Comparison of ENCODE assay signal across 8 mouse cellular contexts in genomic region chr5:144836100-144836499, GRCm38 (mm10).
A peak's percentile ranks its signal among the peaks of the same experiment; 100 is the strongest.
DNase-seq lines count a peak whose midpoint lies in the region; ATAC-seq lines count a peak whose summit lies in the region.

No protein-coding gene starts in this region.

- H3K4me1 ChIP-seq in midbrain, embryonic 14.5 days (ENCODE audit: control insufficient read depth, insufficient read depth, low read length) = no peaks in the 10 kb centered on the region
- no peaks in the 10 kb centered on the region for H3K4me1 ChIP-seq in midbrain, embryonic 10.5 days
- no peaks in the 10 kb centered on the region for H3K4me1 ChIP-seq in forebrain, embryonic 11.5 days (replicated peaks; ENCODE audit: control insufficient read depth, insufficient read depth, low read length)

- peak; percentile 14 for DNase-seq in heart, adult 8-10 months (ENCODE audit: low spot score)
- no peak for DNase-seq in heart, postnatal 25 days (ENCODE audit: low spot score)
- DNase-seq in midbrain, embryonic 14.5 days = peak; percentile 52
- DNase-seq in midbrain, embryonic 10.5 days (ENCODE audit: low spot score) = no peak
- DNase-seq in naive thymus-derived CD4-positive, alpha-beta T cell, adult 2 months (ENCODE audit: low read depth) = peak; percentile 37
- no peak for DNase-seq in adrenal gland, adult 18-20 months (ENCODE audit: low spot score in 2 of 2)
- DNase-seq in forebrain, embryonic 11.5 days (ENCODE audit: low spot score) = no peak

- no peaks in the 10 kb centered on the region for H3K27me3 ChIP-seq in midbrain, embryonic 14.5 days (ENCODE audit: control insufficient read depth, insufficient read depth, low read length)
- H3K27me3 ChIP-seq in midbrain, embryonic 10.5 days (ENCODE audit: low read depth, poor library complexity, severe bottlenecking) = no peaks in the 10 kb centered on the region
- no peaks in the 10 kb centered on the region for H3K27me3 ChIP-seq in forebrain, embryonic 11.5 days (ENCODE audit: control insufficient read depth, insufficient read depth, low read length)

- ATAC-seq in midbrain, embryonic 14.5 days (ENCODE audit: low FRiP score, low TSS enrichment) = no peak
- peak; percentile 37; the same call in 1 of the 2 replicates for ATAC-seq in common myeloid progenitor, adult 5-6 weeks (replicated peaks; ENCODE audit: low read depth, poor library complexity, severe bottlenecking)
- ATAC-seq in forebrain, embryonic 11.5 days (replicated peaks; ENCODE audit: low FRiP score) = no peak

- H3K27ac ChIP-seq in midbrain, embryonic 14.5 days (replicated peaks; ENCODE audit: low read depth, low read length) = no peak overlapping the region
- no peak overlapping the region for H3K27ac ChIP-seq in midbrain, embryonic 10.5 days (replicated peaks)
- H3K27ac ChIP-seq in forebrain, embryonic 11.5 days (ENCODE audit: low read depth, low read length) = no peak overlapping the region

- H3K9me3 ChIP-seq in midbrain, embryonic 14.5 days (ENCODE audit: control insufficient read depth, low read length) = no peaks in the 10 kb centered on the region
- no peaks in the 10 kb centered on the region for H3K9me3 ChIP-seq in midbrain, embryonic 10.5 days (replicated peaks)
- no peaks in the 10 kb centered on the region for H3K9me3 ChIP-seq in forebrain, embryonic 11.5 days (ENCODE audit: control insufficient read depth, low read length)

- intact Hi-C loops in heart, postnatal 25 days (cut with DNase I) = loop anchor here (5.0 kb wide), 1 partner anchor 151 kb away; no protein-coding TSS in a partner anchor

- H3K9ac ChIP-seq in midbrain, embryonic 14.5 days (replicated peaks; ENCODE audit: low read length) = no peak overlapping the region
- H3K9ac ChIP-seq in forebrain, embryonic 11.5 days (ENCODE audit: low read length) = no peak overlapping the region

- H3K4me3 ChIP-seq in midbrain, embryonic 14.5 days (replicated peaks; ENCODE audit: low read depth, low read length) = no peak overlapping the region
- no peak overlapping the region for H3K4me3 ChIP-seq in midbrain, embryonic 10.5 days
- H3K4me3 ChIP-seq in forebrain, embryonic 11.5 days (ENCODE audit: low read depth, low read length) = no peak overlapping the region

- 93% methylated on average over 3 of the region's 3 CpGs for WGBS in midbrain, embryonic 14.5 days
- 94% methylated on average over 3 of the region's 3 CpGs for WGBS in midbrain, embryonic 10.5 days
- 91% methylated on average over 3 of the region's 3 CpGs for WGBS in forebrain, embryonic 11.5 days

- H3K36me3 ChIP-seq in midbrain, embryonic 14.5 days (ENCODE audit: control insufficient read depth, insufficient read depth, low read length) = peaks cover 100% of the 10 kb centered on the region
- peaks cover 100% of the 10 kb centered on the region for H3K36me3 ChIP-seq in midbrain, embryonic 10.5 days
- peaks cover 21% of the 10 kb centered on the region for H3K36me3 ChIP-seq in forebrain, embryonic 11.5 days (ENCODE audit: control insufficient read depth, insufficient read depth, low read length)

- H3K4me2 ChIP-seq in midbrain, embryonic 14.5 days (ENCODE audit: low read length) = no peak overlapping the region
- H3K4me2 ChIP-seq in forebrain, embryonic 11.5 days (ENCODE audit: low read depth, low read length, severe bottlenecking) = no peak overlapping the region

Comparison
In these comparisons a context has a peak if more than half of its experiments do, and no peak if none do; other contexts are left out.
1. DNase-seq: peak in heart, adult 8-10 months (single experiment), midbrain, embryonic 14.5 days (single experiment) and naive thymus-derived CD4-positive, alpha-beta T cell, adult 2 months (single experiment); none in heart, postnatal 25 days (single experiment), midbrain, embryonic 10.5 days (single experiment), adrenal gland, adult 18-20 months (0 of 2) and forebrain, embryonic 11.5 days (single experiment).